Mouse (Mus musculus) lung, embryonic 15.5 days (tissue): Measurements from ENCODE around the gene Gm43064. TPM values are rescaled to one million over a fixed set of nuclear protein-coding genes. Genes with fewer than 3 reads are reported as not detected.

ENCODE experiments used
- polyA plus RNA-seq: library from polyadenylated mRNA; unstranded; fragments of >200 nt; fragmentation: Nextera tagmentation; extraction: Ambion mirVana; gene quantifications from 2 replicates; pipeline ENCODE4 v1.2.1, GENCODE M21; 2015

Gene Gm43064
- polyA plus RNA-seq, 1 experiment from 2014 or later = 0.24 TPM

Other genes starting within 250 kb of the Gm43064 start
- 0.51 and 0.59 TPM in 2 replicates for gene Syt6, start 234.3 kb upstream of the Gm43064 start, polyA plus RNA-seq
- gene Atg4a-ps, start 163.5 kb upstream of the Gm43064 start, polyA plus RNA-seq = 0.14 and 0.18 TPM in 2 replicates
- 80.4 and 80.7 TPM in 2 replicates for gene Olfml3, start 71.6 kb upstream of the Gm43064 start, polyA plus RNA-seq
- gene Gm10964, start 70.2 kb upstream of the Gm43064 start, polyA plus RNA-seq = not detected in 2 replicates
- 11.0 and 11.6 TPM in 2 replicates for gene Hipk1, start 18.0 kb upstream of the Gm43064 start, polyA plus RNA-seq
- gene Dclre1b, start 129 bp upstream of the Gm43064 start, polyA plus RNA-seq = 30.5 and 31.2 TPM in 2 replicates
- 19.6 and 21.0 TPM in 2 replicates for gene Ap4b1, start 53 bp upstream of the Gm43064 start, polyA plus RNA-seq
- 0.09 TPM in 1 of 2 replicates, not detected in the other for gene Bcl2l15, start 23.0 kb downstream of the Gm43064 start, polyA plus RNA-seq
- gene Ptpn22, start 50.2 kb downstream of the Gm43064 start, polyA plus RNA-seq = 1.0 and 2.5 TPM in 2 replicates
- gene Rsbn1, start 104.5 kb downstream of the Gm43064 start, polyA plus RNA-seq = 10.1 and 10.2 TPM in 2 replicates
- gene Phtf1, start 158.5 kb downstream of the Gm43064 start, polyA plus RNA-seq = 25.0 and 29.2 TPM in 2 replicates